Mouse (Mus musculus): ENCODE results near the gene Phospho2. TPM values are rescaled to one million over a fixed set of nuclear protein-coding genes. Genes with fewer than 3 reads are reported as not detected.

The Phospho2 gene
- polyA plus RNA-seq, 1 experiment, result 17.1 TPM

GRCm38 (mm10) chr2:69822361-69823128 lies 33.1 kb downstream of the Phospho2 start:
- Histone ChIP-seq H3K4me1 (ENCODE audit: control insufficient read depth, insufficient read depth, low read length) (peaks cover 4% of the 10 kb centered on the region; the same call in 1 of the 2 replicates), H3K27ac (ENCODE audit: insufficient read depth, low read depth, low read length) (no peak overlapping the region), H3K4me3 (ENCODE audit: insufficient read depth, low read length) (peak overlapping the region; percentile 76)
- TF ChIP-seq CTCF (IDR thresholded peaks at IDR 0.05; ENCODE audit: low read depth, low read length), result no peak
- TF ChIP-seq POLR2A (IDR thresholded peaks at IDR 0.05; ENCODE audit: borderline replicate concordance, low read depth, low read length), result no peak

GRCm38 (mm10) chr2:69823129-69823677 lies 33.8 kb downstream of the Phospho2 start:
- H3K4me1 ChIP-seq (ENCODE audit: control insufficient read depth, insufficient read depth, low read length), result peaks cover 4% of the 10 kb centered on the region; the same call in 1 of the 2 replicates
- TF ChIP-seq CTCF (IDR thresholded peaks at IDR 0.05; ENCODE audit: low read depth, low read length), result no peak
- TF ChIP-seq POLR2A (IDR thresholded peaks at IDR 0.05; ENCODE audit: borderline replicate concordance, low read depth, low read length), result no peak
- H3K4me3 ChIP-seq (ENCODE audit: insufficient read depth, low read length), result peak overlapping the region; percentile 76
- no peak overlapping the region for H3K27ac ChIP-seq (ENCODE audit: insufficient read depth, low read depth, low read length)

DNA sequence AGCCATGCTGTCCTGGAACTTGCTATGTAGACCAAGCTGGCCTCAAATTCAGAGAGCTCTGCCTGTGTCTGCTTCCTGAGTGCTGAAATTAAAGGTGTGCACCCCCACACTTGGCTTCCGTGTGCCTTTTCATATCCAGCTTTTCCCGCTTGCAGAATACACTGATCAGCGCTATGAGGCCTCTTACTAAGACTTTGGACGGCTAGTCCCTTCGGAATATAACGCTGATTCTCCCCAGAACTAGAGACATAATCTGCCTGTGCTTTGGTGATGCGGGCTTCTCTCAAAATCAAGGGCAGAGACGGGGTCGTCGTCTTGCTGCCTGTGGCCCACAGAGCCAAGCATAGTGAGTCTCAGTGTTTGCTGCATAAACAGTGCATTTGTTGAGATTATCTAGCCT lies 36.5 kb downstream of the Phospho2 start:
- Histone ChIP-seq H3K27ac (ENCODE audit: insufficient read depth, low read depth, low read length) (no peak overlapping the region), H3K4me3 (ENCODE audit: insufficient read depth, low read length) (no peak overlapping the region), H3K4me1 (ENCODE audit: control insufficient read depth, insufficient read depth, low read length) (peaks cover 4% of the 10 kb centered on the region; the same call in 1 of the 2 replicates)
- no peak for TF ChIP-seq CTCF (IDR thresholded peaks at IDR 0.05; ENCODE audit: low read depth, low read length)
- no peak for TF ChIP-seq POLR2A (IDR thresholded peaks at IDR 0.05; ENCODE audit: borderline replicate concordance, low read depth, low read length)

GRCm38 (mm10) chr2:69826380-69826779 lies 37.0 kb downstream of the Phospho2 start:
- Histone ChIP-seq H3K27ac (ENCODE audit: insufficient read depth, low read depth, low read length) (no peak overlapping the region), H3K4me1 (ENCODE audit: control insufficient read depth, insufficient read depth, low read length) (peaks cover 4% of the 10 kb centered on the region; the same call in 1 of the 2 replicates)
- TF ChIP-seq POLR2A (IDR thresholded peaks at IDR 0.05; ENCODE audit: borderline replicate concordance, low read depth, low read length) (no peak), CTCF (IDR thresholded peaks at IDR 0.05; ENCODE audit: low read depth, low read length) (no peak)

DNA sequence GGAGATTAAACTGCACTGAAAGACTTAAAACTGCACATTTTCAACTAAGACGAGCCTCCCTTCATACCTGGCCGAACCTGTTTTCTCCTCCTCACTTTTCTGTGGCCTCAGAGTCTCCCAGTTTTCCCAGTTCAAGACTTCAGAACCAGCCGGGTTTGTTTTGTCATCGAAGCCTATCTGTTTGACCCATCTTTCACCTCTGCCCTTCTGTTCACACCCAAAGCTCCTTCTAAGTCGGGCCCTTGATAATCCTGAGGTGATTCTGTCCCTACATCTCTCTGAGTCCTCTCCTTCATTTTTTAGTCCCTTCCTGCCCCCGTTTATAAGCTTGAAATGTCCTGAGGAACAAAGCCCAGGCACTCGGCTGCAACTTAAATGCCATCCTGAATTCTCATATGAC lies 38.6 kb downstream of the Phospho2 start:
- Histone ChIP-seq H3K4me1 (ENCODE audit: control insufficient read depth, insufficient read depth, low read length) (no peaks in the 10 kb centered on the region), H3K4me3 (ENCODE audit: insufficient read depth, low read length) (no peak overlapping the region), H3K27ac (ENCODE audit: insufficient read depth, low read depth, low read length) (no peak overlapping the region)
- TF ChIP-seq POLR2A (IDR thresholded peaks at IDR 0.05; ENCODE audit: borderline replicate concordance, low read depth, low read length), result no peak
- no peak for TF ChIP-seq CTCF (IDR thresholded peaks at IDR 0.05; ENCODE audit: low read depth, low read length)

More at GRCm38 (mm10) chr2:69826380-69826779, 37.0 kb downstream of the Phospho2 start:
- no peak overlapping the region for H3K4me3 ChIP-seq (ENCODE audit: insufficient read depth, low read length)

- Histone ChIP-seq H3K4me1 (ENCODE audit: control insufficient read depth, insufficient read depth, low read length) (no peaks in the 10 kb centered on the region), H3K4me3 (ENCODE audit: insufficient read depth, low read length) (no peak overlapping the region), H3K27ac (ENCODE audit: insufficient read depth, low read depth, low read length) (no peak overlapping the region)
- no peak for TF ChIP-seq CTCF (IDR thresholded peaks at IDR 0.05; ENCODE audit: low read depth, low read length)
- no peak for TF ChIP-seq POLR2A (IDR thresholded peaks at IDR 0.05; ENCODE audit: borderline replicate concordance, low read depth, low read length)
Observed at GRCm38 (mm10) chr2:69829680-69830079, 40.3 kb downstream of the Phospho2 start.

GRCm38 (mm10) chr2:69830116-69830515 lies 40.7 kb downstream of the Phospho2 start:
- Histone ChIP-seq H3K4me3 (ENCODE audit: insufficient read depth, low read length) (no peak overlapping the region), H3K27ac (ENCODE audit: insufficient read depth, low read depth, low read length) (no peak overlapping the region), H3K4me1 (ENCODE audit: control insufficient read depth, insufficient read depth, low read length) (no peaks in the 10 kb centered on the region)
- TF ChIP-seq POLR2A (IDR thresholded peaks at IDR 0.05; ENCODE audit: borderline replicate concordance, low read depth, low read length) (no peak), CTCF (IDR thresholded peaks at IDR 0.05; ENCODE audit: low read depth, low read length) (no peak)

- TF ChIP-seq POLR2A (IDR thresholded peaks at IDR 0.05; ENCODE audit: borderline replicate concordance, low read depth, low read length) (no peak), CTCF (IDR thresholded peaks at IDR 0.05; ENCODE audit: low read depth, low read length) (no peak)
- no peaks in the 10 kb centered on the region for H3K4me1 ChIP-seq (ENCODE audit: control insufficient read depth, insufficient read depth, low read length)
- H3K4me3 ChIP-seq (ENCODE audit: insufficient read depth, low read length), result no peak overlapping the region
- H3K27ac ChIP-seq (ENCODE audit: insufficient read depth, low read depth, low read length), result no peak overlapping the region
Observed at GRCm38 (mm10) chr2:69837244-69837967, 48.0 kb downstream of the Phospho2 start.

- no peak overlapping the region for H3K4me3 ChIP-seq (ENCODE audit: insufficient read depth, low read length)
- H3K27ac ChIP-seq (ENCODE audit: insufficient read depth, low read depth, low read length), result no peak overlapping the region
- TF ChIP-seq POLR2A (IDR thresholded peaks at IDR 0.05; ENCODE audit: borderline replicate concordance, low read depth, low read length) (no peak), CTCF (IDR thresholded peaks at IDR 0.05; ENCODE audit: low read depth, low read length) (no peak)
- H3K4me1 ChIP-seq (ENCODE audit: control insufficient read depth, insufficient read depth, low read length), result no peaks in the 10 kb centered on the region
Observed at GRCm38 (mm10) chr2:69837996-69838395, 48.6 kb downstream of the Phospho2 start.
